Mouse (Mus musculus): ENCODE measurements around the gene Nags. TPM values are rescaled to one million over a fixed set of nuclear protein-coding genes. Genes with fewer than 3 reads are reported as not detected.

Gene Nags
- polyA plus RNA-seq, 1 experiment from 2014 or later: not detected

DNA sequence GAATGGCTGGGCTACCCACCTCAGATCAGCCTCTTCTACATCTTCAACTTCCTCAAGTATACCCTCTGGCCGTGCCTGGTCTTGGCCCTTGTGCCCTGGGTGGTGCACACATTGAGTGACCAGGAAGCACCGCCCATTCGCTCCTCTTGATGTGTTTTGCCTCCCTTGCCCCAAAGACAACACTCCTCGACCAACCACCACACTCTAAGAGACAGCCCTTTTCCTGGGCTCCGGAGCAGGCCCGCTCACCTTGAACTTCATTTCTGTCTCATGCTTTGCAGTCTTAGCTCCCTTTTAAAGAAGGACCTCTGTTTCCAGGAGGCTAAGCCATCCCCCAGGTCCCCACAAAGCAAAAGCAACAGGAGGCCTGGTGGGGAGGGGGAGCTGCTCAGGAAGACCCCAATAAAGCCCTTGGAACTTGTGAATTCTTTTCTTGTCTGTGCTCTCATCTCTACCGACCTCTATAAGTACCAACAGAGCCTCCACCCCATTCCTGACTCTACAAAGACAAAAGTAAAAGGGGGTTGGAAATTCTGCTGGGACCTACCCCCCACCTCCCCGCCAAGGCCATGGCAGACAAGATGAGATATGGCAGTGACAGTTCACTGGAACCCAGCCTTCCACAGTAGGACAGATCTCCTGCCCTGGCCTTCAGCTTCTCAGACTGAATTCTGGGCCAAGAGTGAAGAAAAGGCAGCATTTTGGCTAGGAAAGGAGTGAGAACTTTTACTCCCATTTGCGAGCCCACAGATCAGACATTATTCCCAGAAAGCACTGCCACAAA is 48.5 kb downstream of the Nags start:
- H3K4me3 ChIP-seq (replicated peaks; ENCODE audit: low read length): no peak overlapping the region
- no peak overlapping the region for H3K27ac ChIP-seq

DNA sequence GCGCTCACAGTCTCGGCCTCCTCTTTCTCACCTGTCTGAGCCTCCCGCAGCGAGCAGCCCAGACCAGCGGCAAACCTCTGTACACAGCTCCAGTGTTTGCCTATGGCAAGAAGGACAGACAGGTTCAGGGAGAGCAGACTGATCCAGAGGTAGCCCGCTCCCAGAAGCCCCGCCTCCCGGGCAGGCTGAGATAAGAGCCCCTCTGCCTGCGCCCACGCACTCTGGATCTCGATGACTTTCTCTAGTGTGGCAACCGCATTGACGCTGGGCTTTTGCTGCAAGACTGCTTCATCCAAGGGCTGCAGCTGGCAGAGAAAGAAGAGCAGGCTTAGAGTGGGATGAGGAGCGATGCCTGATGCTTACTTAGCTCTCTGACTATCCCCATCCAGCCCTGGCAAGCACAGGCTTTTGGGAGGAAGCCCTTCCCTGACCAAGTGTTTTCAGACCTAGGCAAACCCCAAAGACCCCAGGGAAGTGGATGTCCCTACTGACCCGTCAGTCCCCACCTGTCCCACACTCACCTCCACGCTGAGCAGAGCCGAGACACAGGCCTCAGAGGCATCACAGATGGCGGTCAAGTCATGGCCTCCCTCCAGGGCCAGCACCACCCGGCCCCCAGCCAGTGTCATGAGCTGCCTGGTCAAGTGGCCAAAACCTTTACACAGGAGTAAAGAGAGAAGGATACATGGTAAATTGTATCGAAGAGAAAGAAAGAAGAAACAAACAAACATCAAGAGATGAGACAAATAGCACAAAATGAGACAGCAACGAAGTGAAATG is 50.9 kb downstream of the Nags start:
- no peak for ATAC-seq (ENCODE audit: low FRiP score)
- no peak overlapping the region for H3K4me3 ChIP-seq (replicated peaks; ENCODE audit: low read length)

More for the DNA sequence above, 48.5 kb downstream of the Nags start:
- ATAC-seq (ENCODE audit: low FRiP score) (no peak), DNase-seq (ENCODE audit: low spot score) (no peak)
- no peak overlapping the region for H3K9ac ChIP-seq
- H3K4me1 ChIP-seq (replicated peaks; ENCODE audit: control insufficient read depth, insufficient read depth, low read length): peaks cover 16% of the 10 kb centered on the region
- H3K4me2 ChIP-seq (replicated peaks): no peak overlapping the region
- H3K36me3 ChIP-seq (replicated peaks; ENCODE audit: control insufficient read depth, insufficient read depth): peaks cover 62% of the 10 kb centered on the region
- H3K27me3 ChIP-seq (ENCODE audit: control insufficient read depth, insufficient read depth, low read length): no peaks in the 10 kb centered on the region
- no peaks in the 10 kb centered on the region for H3K9me3 ChIP-seq (ENCODE audit: control insufficient read depth, low read length)
- WGBS: 82% methylated on average over 9 of the region's 9 CpGs

DNA sequence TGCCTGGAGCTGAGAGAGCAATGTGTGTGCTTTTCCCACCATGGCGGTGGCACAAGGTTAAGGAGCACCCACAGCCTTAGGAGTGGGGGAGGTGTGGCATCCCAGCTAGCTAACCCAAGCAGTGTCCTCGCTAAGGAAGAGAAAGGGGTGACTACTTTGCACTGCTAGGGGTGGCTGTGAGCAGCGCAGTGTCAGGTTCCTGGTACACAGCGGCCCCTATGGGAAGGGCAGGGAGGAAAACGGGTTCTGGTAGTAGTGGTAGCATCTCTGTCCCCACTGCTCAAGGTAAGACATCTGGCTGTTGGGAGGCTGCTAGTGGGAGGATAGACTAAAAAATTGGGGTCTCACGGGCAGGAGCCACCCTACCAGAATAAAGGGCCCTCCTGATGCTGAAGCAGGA is 52.9 kb downstream of the Nags start:
- no peak overlapping the region for H3K4me2 ChIP-seq (replicated peaks)
- H3K4me3 ChIP-seq (replicated peaks; ENCODE audit: low read length): no peak overlapping the region
- H3K27ac ChIP-seq: no peak overlapping the region
- ATAC-seq (ENCODE audit: low FRiP score): no peak
- no peaks in the 10 kb centered on the region for H3K9me3 ChIP-seq (ENCODE audit: control insufficient read depth, low read length)
- no peaks in the 10 kb centered on the region for H3K4me1 ChIP-seq (replicated peaks; ENCODE audit: control insufficient read depth, insufficient read depth, low read length)
- 68% methylated on average over 6 of the region's 6 CpGs for WGBS
- H3K9ac ChIP-seq: no peak overlapping the region
- no peak for DNase-seq (ENCODE audit: low spot score)
- H3K36me3 ChIP-seq (replicated peaks; ENCODE audit: control insufficient read depth, insufficient read depth): peaks cover 99% of the 10 kb centered on the region
- H3K27me3 ChIP-seq (ENCODE audit: control insufficient read depth, insufficient read depth, low read length): no peaks in the 10 kb centered on the region

More for the DNA sequence above, 50.9 kb downstream of the Nags start:
- Histone ChIP-seq H3K4me1 (replicated peaks; ENCODE audit: control insufficient read depth, insufficient read depth, low read length) (peaks cover 2% of the 10 kb centered on the region; the same call in 1 of the 2 replicates), H3K9ac (no peak overlapping the region), H3K27me3 (ENCODE audit: control insufficient read depth, insufficient read depth, low read length) (no peaks in the 10 kb centered on the region), H3K36me3 (replicated peaks; ENCODE audit: control insufficient read depth, insufficient read depth) (peaks cover 85% of the 10 kb centered on the region), H3K9me3 (ENCODE audit: control insufficient read depth, low read length) (no peaks in the 10 kb centered on the region), H3K4me2 (replicated peaks) (no peak overlapping the region), H3K27ac (no peak overlapping the region)
- DNase-seq (ENCODE audit: low spot score): no peak
- 88% methylated on average over 21 of the region's 21 CpGs for WGBS

Other genes starting within 250 kb of the Nags start
- not detected in 2 replicates for gene Sost, start 178.5 kb upstream of the Nags start, polyA plus RNA-seq (2014; fragmentation: Nextera tagmentation; extraction: Ambion mirVana)
- gene Cfap97d1, start 161.2 kb upstream of the Nags start, polyA plus RNA-seq (2014; fragmentation: Nextera tagmentation; extraction: Ambion mirVana): not detected in 2 replicates
- gene Dusp3, start 158.5 kb upstream of the Nags start, polyA plus RNA-seq (2014; fragmentation: Nextera tagmentation; extraction: Ambion mirVana): 24.0 and 24.7 TPM in 2 replicates
- 53.5 and 57.2 TPM in 2 replicates for gene Mpp3, start 117.1 kb upstream of the Nags start, polyA plus RNA-seq (2014; fragmentation: Nextera tagmentation; extraction: Ambion mirVana)
- gene Cd300lg, start 104.0 kb upstream of the Nags start, polyA plus RNA-seq (2014; fragmentation: Nextera tagmentation; extraction: Ambion mirVana): 0.27 TPM in 1 of 2 replicates, not detected in the other
- gene Mpp2, start 57.0 kb upstream of the Nags start, polyA plus RNA-seq (2014; fragmentation: Nextera tagmentation; extraction: Ambion mirVana): 24.3 and 24.6 TPM in 2 replicates
- not detected in 2 replicates for gene Ppy, start 44.2 kb upstream of the Nags start, polyA plus RNA-seq (2014; fragmentation: Nextera tagmentation; extraction: Ambion mirVana)
- 4.3 and 4.4 TPM in 2 replicates for gene Pyy, start 37.7 kb upstream of the Nags start, polyA plus RNA-seq (2014; fragmentation: Nextera tagmentation; extraction: Ambion mirVana)
- 32.7 and 35.0 TPM in 2 replicates for gene Tmem101, start 10.9 kb downstream of the Nags start, polyA plus RNA-seq (2014; fragmentation: Nextera tagmentation; extraction: Ambion mirVana)
- gene Lsm12, start 39.8 kb downstream of the Nags start, polyA plus RNA-seq (2014; fragmentation: Nextera tagmentation; extraction: Ambion mirVana): 78.6 and 81.9 TPM in 2 replicates
- 39.9 and 42.3 TPM in 2 replicates for gene G6pc3, start 44.1 kb downstream of the Nags start, polyA plus RNA-seq (2014; fragmentation: Nextera tagmentation; extraction: Ambion mirVana)
- gene Hdac5, start 84.7 kb downstream of the Nags start, polyA plus RNA-seq (2014; fragmentation: Nextera tagmentation; extraction: Ambion mirVana): 40.7 and 50.8 TPM in 2 replicates
- 1.8 and 2.9 TPM in 2 replicates for gene BC030867, start 103.4 kb downstream of the Nags start, polyA plus RNA-seq (2014; fragmentation: Nextera tagmentation; extraction: Ambion mirVana)
- gene Asb16, start 123.2 kb downstream of the Nags start, polyA plus RNA-seq (2014; fragmentation: Nextera tagmentation; extraction: Ambion mirVana): 0.07 and 0.18 TPM in 2 replicates
- 74.3 and 77.8 TPM in 2 replicates for gene Tmub2, start 139.4 kb downstream of the Nags start, polyA plus RNA-seq (2014; fragmentation: Nextera tagmentation; extraction: Ambion mirVana)
- 37.3 and 37.5 TPM in 2 replicates for gene Atxn7l3, start 151.1 kb downstream of the Nags start, polyA plus RNA-seq (2014; fragmentation: Nextera tagmentation; extraction: Ambion mirVana)
- gene Ubtf, start 174.2 kb downstream of the Nags start, polyA plus RNA-seq (2014; fragmentation: Nextera tagmentation; extraction: Ambion mirVana): 70.0 and 76.0 TPM in 2 replicates
- gene Slc4a1, start 220.7 kb downstream of the Nags start, polyA plus RNA-seq (2014; fragmentation: Nextera tagmentation; extraction: Ambion mirVana): 1.6 and 3.3 TPM in 2 replicates
- 106 TPM in 2 replicates for gene Rundc3a, start 247.9 kb downstream of the Nags start, polyA plus RNA-seq (2014; fragmentation: Nextera tagmentation; extraction: Ambion mirVana)

All from hindbrain, embryonic 14.5 days (tissue).